13 mouse cellular contexts compared by ENCODE assay signal in the genomic region with DNA sequence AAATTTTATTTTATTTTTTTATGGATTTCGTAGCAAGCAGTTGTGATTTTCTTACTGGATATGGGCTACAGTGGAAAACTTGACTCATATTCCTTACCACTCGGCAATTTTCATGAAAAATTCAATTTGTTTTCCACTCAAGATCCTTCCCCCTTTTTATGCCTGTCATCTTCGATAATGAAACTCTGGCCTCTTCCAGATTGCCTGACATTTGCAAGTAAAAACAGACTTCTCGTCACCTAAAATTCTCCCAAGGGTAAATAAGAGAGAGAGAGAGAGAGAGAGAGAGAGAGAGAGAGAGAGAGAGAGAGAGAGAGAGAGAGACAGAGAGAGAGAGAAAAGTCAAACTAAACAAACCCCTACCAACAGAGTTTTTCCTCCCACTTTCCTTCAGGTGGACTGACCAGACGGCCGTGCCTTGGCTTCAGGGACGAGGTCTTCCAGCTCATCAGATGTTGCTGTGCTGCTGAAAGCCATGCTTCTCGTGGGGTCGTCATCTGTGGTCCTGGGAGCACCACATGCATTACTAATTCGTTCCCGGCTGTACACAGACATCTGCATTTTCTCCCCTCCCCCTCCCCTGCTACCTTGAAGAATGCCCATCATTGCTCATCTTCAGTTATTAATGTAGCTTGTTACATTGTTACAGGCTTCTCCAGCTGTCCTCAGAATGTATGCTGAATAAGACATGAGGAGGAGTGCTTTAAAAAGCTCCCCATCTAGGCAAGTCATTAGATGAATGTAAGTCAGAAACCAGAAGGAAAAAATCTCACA.
DNase-seq lines count a peak whose midpoint lies in the region; ATAC-seq and TF ChIP-seq lines count a peak whose summit lies in the region.
"Had no signal": no experiment of that assay in that cellular context is flagged by ENCODE, and none has a peak within 500 bp of the region (broad histone marks: within the 10 kb centered on the region; RNA-seq: fewer than 3 reads in every experiment).

No protein-coding gene starts in this region.

- no peaks in the 10 kb centered on the region for H3K4me1 ChIP-seq in neural tube, embryonic 11.5 days (ENCODE audit: control insufficient read depth, insufficient read depth, low read length)
- H3K4me1 ChIP-seq in hindbrain, embryonic 10.5 days (replicated peaks) = peaks cover 6% of the 10 kb centered on the region
- H3K4me1 ChIP-seq in midbrain, embryonic 13.5 days (replicated peaks) = peaks cover 19% of the 10 kb centered on the region
- H3K4me1 ChIP-seq: embryonic facial prominence, embryonic 15.5 days; liver, embryonic 13.5 days had no signal

- H3K36me3 ChIP-seq in neural tube, embryonic 11.5 days (ENCODE audit: control insufficient read depth, insufficient read depth, low read length) = no peaks in the 10 kb centered on the region
- no peaks in the 10 kb centered on the region for H3K36me3 ChIP-seq in hindbrain, embryonic 10.5 days
- no peaks in the 10 kb centered on the region for H3K36me3 ChIP-seq in midbrain, embryonic 13.5 days
- H3K36me3 ChIP-seq: embryonic facial prominence, embryonic 15.5 days; liver, embryonic 13.5 days had no signal

- DNase-seq in neural tube, embryonic 11.5 days (ENCODE audit: low spot score) = peak; percentile 59
- no peak for DNase-seq in neural tube, embryonic 10.5 days (ENCODE audit: extremely low spot score, low spot score)
- peak; percentile 26 for DNase-seq in hindbrain, embryonic 10.5 days (ENCODE audit: low spot score)
- no peak for DNase-seq in gastrocnemius, adult 2 months
- DNase-seq in thymus, postnatal 25 days = no peak
- DNase-seq: adrenal gland, postnatal 14 days; cerebellum, adult 11 months; kidney, postnatal 36 days; liver, embryonic 13.5 days had no signal

- H3K9ac ChIP-seq in neural tube, embryonic 11.5 days (ENCODE audit: low read length) = no peak overlapping the region
- no peak overlapping the region for H3K9ac ChIP-seq in midbrain, embryonic 13.5 days (replicated peaks)
- H3K9ac ChIP-seq: embryonic facial prominence, embryonic 15.5 days; liver, embryonic 13.5 days had no signal

- H3K27me3 ChIP-seq in neural tube, embryonic 11.5 days (ENCODE audit: control insufficient read depth, insufficient read depth, low read length) = no peaks in the 10 kb centered on the region
- H3K27me3 ChIP-seq in hindbrain, embryonic 10.5 days (ENCODE audit: insufficient read depth, poor library complexity, severe bottlenecking) = no peaks in the 10 kb centered on the region
- H3K27me3 ChIP-seq in midbrain, embryonic 13.5 days = no peaks in the 10 kb centered on the region
- H3K27me3 ChIP-seq: embryonic facial prominence, embryonic 15.5 days; liver, embryonic 13.5 days had no signal

- no peak overlapping the region for H3K4me2 ChIP-seq in neural tube, embryonic 11.5 days (ENCODE audit: low read depth)
- peak overlapping the region; percentile 42 for H3K4me2 ChIP-seq in midbrain, embryonic 13.5 days (replicated peaks)
- H3K4me2 ChIP-seq: embryonic facial prominence, embryonic 15.5 days; heart, embryonic 11.5 days; liver, embryonic 13.5 days had no signal

- TF ChIP-seq CTCF in gastrocnemius, adult 2 months (IDR thresholded peaks at IDR 0.05) = no peak

- H3K4me3 ChIP-seq in neural tube, embryonic 11.5 days (ENCODE audit: low read depth, low read length) = no peak overlapping the region
- H3K4me3 ChIP-seq in hindbrain, embryonic 10.5 days = peak overlapping the region; percentile 18; the same call in 1 of the 2 replicates
- H3K4me3 ChIP-seq in midbrain, embryonic 13.5 days (replicated peaks) = no peak overlapping the region; the same call in 1 of the 2 replicates
- H3K4me3 ChIP-seq in gastrocnemius, adult 2 months = no peak overlapping the region
- H3K4me3 ChIP-seq: embryonic facial prominence, embryonic 15.5 days; liver, embryonic 13.5 days had no signal

- H3K27ac ChIP-seq in neural tube, embryonic 11.5 days (ENCODE audit: low read depth, low read length) = 0 out of 2 replicates have a peak overlapping the region, but pooled peaks have one; percentile 1
- H3K27ac ChIP-seq in hindbrain, embryonic 10.5 days = peak overlapping the region; percentile 64
- H3K27ac ChIP-seq in midbrain, embryonic 13.5 days = peak overlapping the region; percentile 81
- H3K27ac ChIP-seq in gastrocnemius, adult 2 months = no peak overlapping the region
- H3K27ac ChIP-seq: embryonic facial prominence, embryonic 15.5 days; liver, embryonic 13.5 days had no signal

- peak; percentile 53 for ATAC-seq in neural tube, embryonic 11.5 days (ENCODE audit: insufficient read depth, low FRiP score, low TSS enrichment)
- peak; percentile 88 for ATAC-seq in midbrain, embryonic 13.5 days
- no peak for ATAC-seq in monocyte, adult 5-6 weeks (replicated peaks; ENCODE audit: insufficient number of reproducible peaks, low FRiP score, low TSS enrichment, poor library complexity, severe bottlenecking)

- WGBS in neural tube, embryonic 11.5 days = 46% methylated on average over 11 of the region's 11 CpGs
- 52% methylated on average over 11 of the region's 11 CpGs for WGBS in hindbrain, embryonic 10.5 days
- WGBS in midbrain, embryonic 13.5 days = 34% methylated on average over 11 of the region's 11 CpGs

- no peaks in the 10 kb centered on the region for H3K9me3 ChIP-seq in neural tube, embryonic 11.5 days (ENCODE audit: control insufficient read depth, low read length)
- H3K9me3 ChIP-seq in hindbrain, embryonic 10.5 days = no peaks in the 10 kb centered on the region
- no peaks in the 10 kb centered on the region for H3K9me3 ChIP-seq in midbrain, embryonic 13.5 days
- H3K9me3 ChIP-seq: embryonic facial prominence, embryonic 15.5 days; liver, embryonic 13.5 days had no signal

- intact Hi-C loops in gastrocnemius, adult 2 months (cut with DNase I) = no loop called here

Comparison
In these comparisons a context has a peak if more than half of its experiments do, and no peak if none do; other contexts are left out.
1. DNase-seq: peak in neural tube, embryonic 11.5 days (single experiment) and hindbrain, embryonic 10.5 days (single experiment); none in neural tube, embryonic 10.5 days (single experiment), gastrocnemius, adult 2 months (single experiment) and thymus, postnatal 25 days (single experiment).